Mouse (Mus musculus) adrenal gland, postnatal 10 days (tissue): ENCODE measurements around the gene 4933436I01Rik. TPM values are rescaled to one million over a fixed set of nuclear protein-coding genes. Genes with fewer than 3 reads are reported as not detected.

Experiments used
- DNase-seq: peaks from one replicate; pipeline ENCODE4 v3.0.0; 2021; ENCODE audit warnings: mixed read lengths
- long read RNA-seq, 2 experiments: library from polyadenylated mRNA; stranded (forward); transcript quantifications; one replicate each; pipeline ENCODE4 v2.0.0; 2021
- total RNA-seq, 2 experiments: library from RNA; stranded (reverse); gene quantifications; 2 replicates each; pipeline ENCODE4 v1.2.3; 2021

The 4933436I01Rik gene
- total RNA-seq: not detected
- long read RNA-seq, experiment 1: 0 reads
- long read RNA-seq, experiment 2: 0 reads

GRCm38 (mm10) chrX:67921350-67921749, at the start of gene 4933436I01Rik:
Gene 4933436I01Rik, minus strand, starts transcription at chrX:67921450.
- no peak for DNase-seq

- peak; percentile 14 for DNase-seq
These were observed 3.7 kb upstream of the 4933436I01Rik start for GRCm38 (mm10) chrX:67924769-67925470.

GRCm38 (mm10) chrX:67883406-67883805, 37.8 kb downstream of the 4933436I01Rik start:
- no peak for DNase-seq

Other genes with a start within 250 kb of the 4933436I01Rik start
- not detected for gene Gm1140, start 227.9 kb downstream of the 4933436I01Rik start, total RNA-seq
- gene Gm14692, start 225.8 kb downstream of the 4933436I01Rik start, total RNA-seq: not detected